Mouse (Mus musculus) frontal cortex, adult 2 months (tissue): ENCODE measurements around the gene Trpv4. TPM values are rescaled to one million over a fixed set of nuclear protein-coding genes. Genes with fewer than 3 reads are reported as not detected.

Source experiments
- DNase-seq, 2 experiments: peaks; one replicate each; pipeline ENCODE4 v3.0.0; 2022; ENCODE audit warnings: low spot score in 1 of 2; ENCODE audit errors: extremely low spot score in 1 of 2
- polyA plus RNA-seq: library from polyadenylated mRNA; depleted of rRNA; stranded (reverse); fragments of >200 nt; gene quantifications from 2 replicates; pipeline ENCODE4 v1.2.3, GENCODE M21; 2012; rRNA removed

The Trpv4 gene
- 1.9 and 2.2 TPM in 2 replicates for polyA plus RNA-seq

DNA sequence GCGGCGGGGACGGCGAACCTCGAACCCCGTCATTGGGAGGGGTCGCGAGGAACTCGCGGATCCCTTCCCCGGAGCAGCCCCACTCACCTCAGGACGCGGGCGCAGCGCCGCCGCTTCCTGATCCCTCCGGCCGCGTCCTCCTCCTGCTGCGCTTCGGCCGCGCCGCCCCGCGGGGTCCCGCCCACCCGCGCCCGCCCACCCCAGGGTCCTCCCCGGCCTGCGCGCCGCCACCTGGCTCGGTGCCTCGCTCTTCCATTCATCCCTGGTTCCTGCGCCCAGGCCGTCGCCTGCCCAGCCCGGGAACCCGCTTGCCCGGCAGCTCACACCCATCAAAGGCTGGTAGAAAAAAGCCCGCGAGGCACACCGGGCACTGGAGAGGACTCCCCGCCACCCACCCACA, at the start of gene Trpv4:
Trpv4 (minus strand) TSS at position 167 of the 400 bp plus-strand sequence.
- no peak for DNase-seq

DNA sequence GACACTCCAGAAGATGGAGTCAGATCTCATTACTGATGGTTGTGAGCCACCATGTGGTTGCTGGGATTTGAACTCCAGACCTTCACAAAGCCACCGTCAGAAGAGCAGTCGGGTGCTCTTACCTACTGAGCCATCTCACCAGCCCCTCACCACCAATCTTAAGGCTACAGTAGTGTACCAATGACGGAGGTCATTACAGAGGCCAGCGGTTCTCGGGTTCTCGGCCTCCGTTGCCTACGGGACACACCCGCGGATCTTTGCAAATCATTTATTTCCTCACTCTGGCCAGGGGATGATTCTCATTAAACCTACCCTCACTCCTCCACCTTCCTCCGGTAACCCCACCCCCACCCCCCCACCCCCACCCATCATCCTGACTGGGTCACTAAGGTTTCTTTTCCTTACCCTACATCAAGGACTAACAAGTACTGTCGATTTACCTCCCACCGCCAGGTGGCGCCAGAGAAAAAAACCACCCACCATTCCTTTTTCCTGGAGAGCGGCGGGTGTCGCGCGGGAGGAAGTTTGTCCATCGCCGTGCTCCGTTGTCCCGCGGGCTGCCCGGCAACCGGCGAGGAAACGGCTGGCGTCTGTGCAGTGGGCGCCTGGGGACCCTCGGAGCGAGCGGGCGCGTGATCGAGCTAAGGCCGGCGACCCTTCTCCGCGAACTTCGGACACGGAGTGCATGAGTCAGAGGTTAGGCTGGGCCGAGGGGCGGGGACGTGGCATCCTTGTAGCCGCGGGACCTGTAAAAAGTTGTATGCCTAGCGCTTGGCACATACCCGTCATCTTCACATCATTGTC, 49.2 kb upstream of the Trpv4 start, which contains the start of gene Tchp:
Tchp (plus strand) TSS at position 496 of the 804 bp plus-strand sequence.
- peak; percentile 84 to 97 for DNase-seq

DNA sequence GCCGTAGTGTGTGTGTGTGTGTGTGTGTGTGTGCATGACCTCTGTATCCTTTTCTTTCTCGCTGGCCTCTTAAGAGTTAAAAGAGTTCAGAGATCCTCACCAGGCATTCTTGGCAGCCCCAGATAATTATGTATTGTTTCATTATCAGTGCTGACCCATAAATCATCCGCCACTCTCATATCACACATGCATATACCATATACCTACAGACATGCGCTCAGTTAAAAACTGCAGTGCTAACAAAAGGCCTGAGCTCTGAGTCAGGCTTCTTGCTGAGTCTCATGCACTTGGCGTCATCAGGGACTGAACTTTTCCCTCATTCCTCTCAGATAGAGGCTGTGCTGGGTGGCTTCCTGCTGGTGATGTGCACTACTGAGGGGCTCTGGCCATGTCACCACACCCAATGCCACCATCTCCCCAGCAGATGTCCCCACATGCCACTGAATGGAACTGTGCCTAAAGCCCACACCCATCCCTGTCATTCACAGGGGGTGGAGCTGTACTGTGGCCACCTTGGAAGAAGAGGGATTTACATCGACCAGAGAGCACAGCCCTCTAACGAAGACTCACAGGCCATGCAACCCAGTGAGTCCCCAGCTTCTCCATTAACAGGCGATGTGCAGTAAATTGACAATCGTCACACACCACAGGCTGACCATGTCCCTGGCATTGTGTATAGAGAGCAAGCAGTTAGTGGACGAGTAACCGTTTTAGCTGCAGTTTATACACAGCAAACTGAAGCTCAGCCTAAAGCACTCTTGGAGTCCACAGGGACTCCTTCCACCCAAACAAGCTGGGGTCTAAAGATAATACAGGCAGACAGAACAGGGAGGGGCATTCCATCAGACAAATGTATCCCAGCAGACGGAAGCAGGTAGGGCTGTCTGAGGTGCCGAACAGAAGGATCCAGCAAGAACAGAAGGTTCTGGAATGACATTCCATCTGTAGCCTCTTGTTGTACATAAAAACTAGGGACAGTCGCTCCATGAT, 44.5 kb upstream of the Trpv4 start:
- no peak for DNase-seq

DNA sequence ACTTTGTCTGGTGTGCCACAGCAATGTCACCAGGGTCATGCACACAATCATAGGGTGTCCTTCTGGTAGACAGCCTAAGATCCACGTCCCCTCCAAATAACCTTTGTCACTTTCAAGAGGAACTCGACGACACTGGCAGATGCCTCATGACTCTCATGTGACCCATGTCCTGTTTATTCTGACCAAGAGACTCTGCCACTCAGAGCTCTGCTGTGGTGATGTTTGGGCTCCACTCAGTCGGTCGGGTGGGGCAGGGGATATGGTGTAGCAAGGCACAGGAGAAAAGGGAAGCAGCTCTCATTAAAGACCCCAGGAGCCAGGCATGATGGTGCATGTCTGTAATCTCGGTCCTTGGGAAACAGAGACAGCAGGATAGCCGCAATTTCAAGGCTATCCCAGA, 40.8 kb upstream of the Trpv4 start:
- DNase-seq, result no peak

DNA sequence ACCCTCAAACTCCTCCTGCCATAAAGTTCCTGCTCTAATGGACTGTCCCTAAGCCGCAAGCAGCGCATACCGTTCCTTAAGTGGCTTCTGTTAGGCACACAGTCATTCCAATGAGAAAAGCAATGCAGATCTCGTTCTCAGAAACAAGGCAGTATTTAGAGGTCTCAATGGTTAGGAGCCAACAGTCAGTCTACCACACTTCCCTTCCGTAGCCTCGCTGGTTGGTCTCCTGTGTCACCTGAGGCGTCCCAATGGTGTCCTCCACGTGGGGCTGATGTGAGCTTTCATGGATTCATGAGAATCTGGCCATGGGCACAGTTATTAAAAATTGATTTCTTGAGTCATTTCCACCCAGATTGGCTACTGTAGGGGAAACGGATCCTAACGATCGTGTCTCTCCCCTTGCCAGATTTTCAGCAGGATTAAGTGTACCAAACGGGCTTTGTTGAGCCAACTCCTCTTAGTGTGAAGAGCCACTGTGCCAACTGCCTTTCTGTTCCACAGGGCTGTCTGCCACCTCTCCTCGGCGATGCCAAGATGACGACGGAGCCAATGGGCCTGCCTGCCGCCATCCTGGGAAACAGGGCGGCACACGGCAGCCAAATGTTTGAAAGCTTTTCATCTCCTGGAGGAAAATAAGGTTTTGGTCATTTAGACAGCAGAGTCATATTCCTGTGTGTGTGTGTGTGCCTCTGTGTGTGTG, 40.0 kb upstream of the Trpv4 start:
- peak; percentile 36 to 81 for DNase-seq

DNA sequence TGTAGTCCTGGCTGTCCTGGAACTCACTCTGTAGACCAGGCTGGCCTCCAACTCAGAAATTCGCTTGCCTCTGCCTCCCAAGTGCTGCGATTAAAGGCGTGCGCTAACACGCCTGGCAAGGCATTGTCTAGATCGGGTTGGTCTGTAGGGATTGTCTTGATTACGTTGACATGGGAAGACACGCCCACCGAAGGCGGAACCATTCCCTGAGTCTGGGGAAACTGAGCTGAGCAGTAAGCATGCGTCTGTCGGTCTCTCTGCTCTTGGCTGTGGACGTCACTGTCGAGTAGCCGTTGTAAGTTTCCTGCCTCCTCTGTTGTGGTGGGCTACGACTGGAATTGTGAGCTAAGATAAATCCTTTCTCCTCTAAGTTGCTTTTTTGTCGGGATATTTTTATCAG, 38.7 kb upstream of the Trpv4 start:
- no peak for DNase-seq

DNA sequence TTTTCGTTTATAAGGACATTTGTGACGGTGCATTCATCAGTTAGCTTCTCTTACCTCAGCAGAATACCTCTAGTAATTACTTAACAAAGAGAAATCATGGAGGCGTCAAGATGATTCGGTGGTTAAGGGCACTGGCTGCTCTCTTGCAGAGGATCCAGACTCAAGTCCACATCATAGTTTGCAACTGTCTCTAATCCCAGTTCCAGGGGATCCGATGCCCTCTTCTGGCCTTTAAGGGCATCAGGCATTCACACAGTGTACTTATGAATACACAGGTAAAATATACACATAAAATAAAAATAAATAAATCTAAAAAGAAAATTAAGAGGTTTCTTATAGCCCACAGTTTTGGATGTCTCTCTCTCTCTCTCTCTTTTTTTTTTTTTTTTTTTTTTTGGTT, 37.6 kb upstream of the Trpv4 start:
- no peak for DNase-seq

DNA sequence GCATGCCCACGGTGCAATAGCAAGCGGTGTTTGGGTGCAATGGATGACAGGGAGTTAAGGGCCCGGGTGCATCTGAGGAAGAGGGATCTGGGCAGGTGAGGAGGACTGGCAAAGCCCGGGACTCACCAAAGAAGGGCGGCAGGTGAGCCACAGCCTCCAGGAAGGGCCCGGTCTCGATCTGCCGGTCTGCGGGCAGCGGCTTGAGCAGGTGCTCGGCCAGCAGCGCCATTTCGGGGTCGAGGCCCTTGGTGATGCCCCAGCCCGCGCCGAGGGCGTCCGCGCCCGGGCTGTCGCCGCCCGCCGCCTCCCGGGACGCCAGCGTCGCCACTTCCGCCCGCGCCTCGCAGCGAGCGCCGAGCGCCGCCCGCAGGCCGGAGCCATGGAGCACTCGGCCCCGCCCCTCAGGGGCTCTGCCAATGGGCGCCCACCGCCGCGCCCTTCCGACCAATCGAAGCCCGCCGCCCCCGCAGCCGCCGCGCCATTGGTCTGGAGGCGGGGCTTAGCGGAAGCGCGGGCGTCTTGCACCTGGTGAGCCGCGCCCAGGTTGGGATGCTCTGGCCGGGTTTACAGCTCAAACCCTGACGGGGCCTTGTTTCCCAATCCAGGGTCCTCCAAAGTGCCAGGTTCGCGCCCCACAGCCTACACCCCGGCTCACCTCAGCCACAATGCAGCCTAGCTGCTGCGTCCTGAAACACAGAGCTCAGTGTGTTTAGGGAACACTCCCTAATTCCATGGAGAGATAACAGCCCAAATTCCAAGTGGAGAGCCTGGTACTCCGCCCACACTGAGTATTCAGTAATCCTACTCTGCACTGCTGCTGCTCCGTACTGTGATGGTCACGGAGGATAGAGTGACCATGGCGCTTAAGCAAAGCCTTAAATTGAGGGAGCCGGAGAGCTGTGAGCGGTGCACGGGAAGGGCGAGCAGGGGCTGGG, 32.7 kb upstream of the Trpv4 start, which contains the start of gene Gltp:
Gltp (minus strand) TSS at position 352 of the 935 bp plus-strand sequence.
- peak; percentile 80 to 95 for DNase-seq

DNA sequence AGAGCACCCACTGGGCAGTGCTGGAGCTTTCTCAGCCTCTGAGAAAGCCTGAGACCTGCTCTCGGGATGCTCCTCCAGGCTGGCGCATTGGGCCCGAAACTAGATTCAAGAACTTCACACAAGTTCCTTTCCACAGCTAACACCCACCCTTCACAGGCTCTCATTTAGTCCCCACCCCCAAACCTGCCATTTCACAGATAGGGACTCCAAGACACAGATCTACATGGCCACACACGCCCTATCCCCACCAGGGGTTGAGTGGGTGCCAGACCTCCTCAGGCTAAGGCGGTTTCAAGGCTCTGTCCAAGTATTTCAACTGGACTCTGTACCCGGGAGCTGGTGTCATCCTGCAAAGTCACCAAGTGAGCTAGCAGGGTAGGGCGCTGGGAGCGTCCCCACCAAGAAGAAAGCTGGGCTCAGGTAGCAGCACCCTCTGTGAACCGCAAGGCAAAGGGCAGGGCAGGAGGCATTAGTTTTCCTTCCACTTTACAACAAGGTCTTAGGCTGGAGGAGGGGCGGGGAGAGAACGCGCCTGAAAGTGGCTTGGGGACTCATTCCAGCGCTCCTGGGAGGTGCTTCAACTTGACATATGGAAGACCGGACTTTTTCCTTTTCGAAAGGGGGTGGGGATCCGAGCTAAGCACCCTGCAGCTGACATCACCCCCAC, 31.6 kb upstream of the Trpv4 start:
- DNase-seq, result no peak

DNA sequence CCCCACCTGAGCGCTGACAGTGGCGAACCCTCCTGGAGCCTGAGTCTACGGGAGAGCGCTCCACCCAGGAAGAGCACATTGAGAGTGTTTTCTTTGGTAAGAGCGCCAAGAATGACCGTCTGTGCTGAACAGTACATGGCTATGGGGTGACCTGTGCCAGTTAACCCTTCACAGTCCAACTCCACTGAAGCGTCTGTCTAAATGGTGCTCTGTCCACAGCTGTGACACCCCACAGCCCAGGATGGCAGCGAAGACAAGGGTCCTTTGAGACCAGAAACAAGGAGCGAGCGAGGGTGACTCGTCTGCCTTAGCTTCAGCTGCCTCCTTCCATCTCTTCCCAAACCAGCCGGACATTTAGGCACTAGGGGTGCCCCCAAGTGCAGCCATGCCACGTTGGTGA, 30.5 kb upstream of the Trpv4 start:
- no peak for DNase-seq

DNA sequence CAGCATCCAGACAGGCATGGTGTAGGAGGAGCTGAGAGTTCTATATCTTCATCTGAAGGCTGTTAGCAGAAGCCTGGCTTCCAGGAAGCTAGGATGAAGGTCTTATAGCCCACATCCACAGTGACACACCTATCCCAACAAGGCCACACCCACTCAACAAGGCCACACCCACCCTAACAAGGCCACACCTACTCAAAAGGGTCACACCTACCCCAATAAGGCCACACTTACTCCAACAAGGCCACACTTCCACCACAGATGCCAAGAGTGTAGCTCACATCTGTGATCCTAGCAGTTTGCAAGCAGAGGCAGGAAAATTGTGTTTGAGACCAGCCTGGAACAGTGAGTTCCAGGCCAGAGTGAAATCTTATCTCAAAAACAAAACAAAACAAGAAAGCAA, 29.7 kb upstream of the Trpv4 start:
- DNase-seq, result no peak

DNA sequence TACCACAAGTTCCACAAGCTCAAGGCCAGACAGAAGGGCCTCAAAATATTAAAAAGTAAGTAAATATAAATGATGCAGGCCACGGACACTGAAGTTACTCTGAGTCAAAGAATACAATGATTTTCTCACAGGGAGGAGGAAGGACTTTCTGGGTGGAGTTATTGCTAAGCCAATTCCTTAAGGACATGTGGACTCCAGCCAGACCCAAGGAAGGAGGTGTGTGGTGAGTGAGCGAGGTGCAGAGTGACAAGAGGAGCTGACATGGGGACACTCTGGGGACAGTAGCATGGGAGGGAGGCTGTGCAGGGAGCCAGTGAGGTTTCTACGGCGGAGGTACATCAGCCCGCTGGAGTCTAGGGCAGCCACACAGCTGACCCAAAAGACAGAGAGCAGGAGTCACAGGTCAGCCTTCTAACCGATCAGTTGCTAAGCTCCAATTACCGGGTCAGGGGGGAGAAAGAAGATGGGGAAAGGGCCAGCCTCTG, 28.5 kb upstream of the Trpv4 start:
- no peak for DNase-seq

DNA sequence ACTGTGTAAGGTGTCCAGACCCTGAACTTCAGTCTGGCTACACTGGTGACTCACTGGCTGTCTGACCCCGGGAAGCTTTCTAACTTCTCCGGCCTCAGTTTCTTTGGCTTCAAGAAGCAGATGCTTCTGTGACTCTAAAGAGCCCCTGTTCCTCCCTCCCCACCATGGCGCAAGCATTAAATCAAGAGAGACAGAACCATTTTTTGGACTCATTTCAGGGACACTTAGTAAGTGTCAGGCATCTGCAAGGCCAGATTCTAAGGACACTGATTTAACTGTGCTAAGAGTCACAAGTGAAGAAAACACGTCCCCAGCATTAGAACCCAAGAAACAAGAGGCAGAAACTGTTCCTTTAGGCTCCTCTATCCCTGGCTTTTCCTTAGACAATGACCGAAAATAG, 27.8 kb upstream of the Trpv4 start:
- DNase-seq, result no peak

DNA sequence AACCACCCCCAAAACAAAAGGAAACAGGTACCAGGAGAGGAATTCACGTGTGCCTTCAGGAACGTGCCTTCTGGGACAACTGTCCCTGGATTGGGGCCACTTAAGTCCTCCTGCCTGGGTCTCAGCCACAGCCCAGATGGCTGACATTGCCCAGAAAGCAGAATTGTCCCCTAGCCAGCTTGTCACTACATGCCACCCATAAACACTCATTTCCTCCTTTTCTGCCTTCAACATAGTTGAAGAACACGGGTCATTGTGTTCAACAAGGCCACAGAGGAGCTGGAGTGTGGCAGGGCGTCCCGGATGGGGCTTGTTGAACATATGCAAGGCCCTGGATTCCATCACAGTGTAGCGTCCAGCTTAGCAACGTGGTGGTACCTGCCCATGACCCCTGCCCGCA, 23.5 kb upstream of the Trpv4 start:
- DNase-seq, result no peak

DNA sequence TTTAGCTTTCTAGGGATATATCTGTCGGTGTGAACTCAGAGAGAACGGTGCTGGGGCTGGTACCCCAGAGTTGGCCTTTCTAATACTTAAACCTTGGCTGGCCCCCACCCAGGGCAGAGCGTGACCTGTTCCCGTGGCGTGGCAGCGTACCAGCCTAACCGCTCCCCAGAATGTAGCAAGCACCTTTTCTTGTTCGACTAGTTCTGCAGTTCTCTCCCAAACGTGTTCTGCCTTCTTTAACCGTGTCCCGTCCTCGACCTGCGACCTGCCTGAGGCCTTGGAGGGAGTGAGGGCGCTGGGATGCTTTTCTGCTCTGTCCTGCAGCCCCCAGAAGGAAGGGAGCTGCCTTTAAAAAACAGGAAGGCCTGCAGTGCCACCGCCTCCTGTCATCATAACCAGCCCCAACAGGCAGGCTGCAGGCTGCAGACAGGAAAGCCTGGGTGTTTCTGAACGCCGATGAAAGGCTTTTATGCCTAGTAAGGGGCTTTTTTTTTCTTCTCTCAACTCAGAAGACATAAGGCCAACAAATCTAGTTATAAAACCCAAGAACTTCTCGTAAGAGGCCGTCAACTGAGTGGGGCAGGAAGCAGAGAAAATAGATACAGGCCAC, 22.6 kb upstream of the Trpv4 start:
- no peak for DNase-seq

DNA sequence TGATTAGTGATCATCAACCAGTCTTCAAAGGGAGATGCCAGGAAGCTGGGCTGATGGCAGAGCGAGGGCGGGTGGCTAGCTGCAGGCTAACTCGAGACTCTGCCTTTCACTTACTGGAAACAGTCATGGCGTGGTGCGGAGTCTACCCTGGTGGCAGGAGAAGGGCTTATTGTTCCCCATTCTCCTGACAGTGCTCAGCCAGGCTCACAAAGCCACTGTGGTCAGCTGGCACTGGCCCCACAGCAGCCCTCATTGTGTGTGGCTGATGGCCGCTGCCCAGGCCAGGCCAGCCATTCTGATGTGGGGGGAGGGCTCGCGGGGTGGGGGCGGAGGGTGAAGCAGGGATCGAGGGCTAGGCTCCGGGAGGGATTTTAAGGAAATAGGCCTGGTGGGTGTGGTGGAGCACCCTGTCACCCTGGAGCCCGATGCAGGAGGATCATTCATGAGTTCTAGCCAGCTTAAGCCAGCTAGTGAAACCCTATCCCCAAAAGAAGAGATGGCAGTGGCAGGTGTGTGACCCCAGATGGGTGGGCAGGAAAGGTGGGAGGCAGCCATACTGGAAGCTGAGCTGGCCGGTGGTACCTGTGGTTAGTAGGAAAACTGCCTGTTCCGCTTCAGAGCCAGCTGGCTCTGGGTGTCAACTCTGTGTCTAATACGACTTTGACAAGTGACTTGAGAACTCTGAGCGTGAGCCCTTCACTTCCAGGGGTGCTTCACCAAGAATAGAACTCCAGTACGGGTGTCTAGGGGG, 21.8 kb upstream of the Trpv4 start:
- no peak for DNase-seq

DNA sequence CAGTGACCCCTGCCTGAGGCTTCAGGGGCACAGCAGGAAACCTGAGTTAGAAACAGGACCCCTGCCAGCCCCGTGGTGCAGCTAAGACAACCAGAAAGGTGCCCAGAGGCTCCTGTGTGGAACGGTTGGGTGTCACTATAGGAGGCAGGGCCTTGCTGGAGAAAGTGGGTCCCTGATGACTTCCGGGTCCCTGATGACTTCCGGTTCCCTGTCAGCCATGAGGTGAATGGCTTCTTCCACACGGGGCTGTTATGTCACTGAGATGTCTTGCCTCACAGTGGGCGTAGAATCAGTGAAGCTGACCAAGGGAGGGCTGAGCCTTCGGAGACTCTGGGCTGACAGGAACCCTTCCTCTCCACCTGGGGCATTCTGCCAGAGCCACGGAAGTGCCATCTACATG, 16.4 kb upstream of the Trpv4 start:
- DNase-seq, result no peak

DNA sequence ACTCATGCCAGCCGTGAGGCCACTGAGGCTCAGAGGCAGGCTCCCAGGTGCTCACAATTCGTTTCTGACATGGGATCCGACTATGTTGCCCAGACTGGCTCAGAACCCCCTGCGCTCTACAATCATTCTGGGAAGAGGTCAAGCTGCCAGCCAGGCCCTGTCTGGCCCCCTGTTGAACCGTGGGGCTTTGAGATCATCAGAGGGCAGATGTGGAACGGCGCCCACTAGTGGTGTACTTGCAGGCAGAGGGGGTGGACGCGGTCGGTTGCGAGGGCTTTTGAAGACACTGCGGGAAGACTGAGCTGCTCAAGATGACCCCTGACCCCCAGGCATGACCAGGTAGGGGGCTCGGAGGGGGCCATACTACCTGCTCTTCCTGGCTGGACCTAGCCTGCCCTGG, 14.9 kb upstream of the Trpv4 start:
- DNase-seq, result no peak
